Mouse (Mus musculus) adrenal gland, postnatal 36 days (tissue): ENCODE measurements around the gene Stx8. TPM values are rescaled to one million over a fixed set of nuclear protein-coding genes. Genes with fewer than 3 reads are reported as not detected.
A peak's percentile ranks its signal among the peaks of the same experiment; 100 is the strongest.

ENCODE experiments used
- DNase-seq, 2 experiments: peaks; one replicate each; pipeline ENCODE4 v3.0.0; 2021; ENCODE audit warnings: mixed read lengths in 1 of 2
- total RNA-seq, 2 experiments: library from RNA; stranded (reverse); gene quantifications; 2 replicates each; pipeline ENCODE4 v1.2.3; 2021

Gene Stx8
- total RNA-seq, 2 experiments from 2014 or later: 31.4 to 34.7 TPM

- no peak for DNase-seq
These were observed 69.4 kb downstream of the Stx8 start for GRCm38 (mm10) chr11:68035303-68035891.

- no peak for DNase-seq
These were observed 70.4 kb downstream of the Stx8 start for GRCm38 (mm10) chr11:68036133-68036959.

- DNase-seq: no peak
These were observed 71.1 kb downstream of the Stx8 start for GRCm38 (mm10) chr11:68037093-68037492.

- DNase-seq: no peak
These were observed 72.1 kb downstream of the Stx8 start for GRCm38 (mm10) chr11:68038101-68038500.

- DNase-seq: peak in 1 of 2 experiments; percentile 23
These were observed 78.2 kb downstream of the Stx8 start for GRCm38 (mm10) chr11:68044181-68044580.

- no peak for DNase-seq
These were observed 80.9 kb downstream of the Stx8 start for GRCm38 (mm10) chr11:68046916-68047315.

GRCm38 (mm10) chr11:68049261-68050165 lies 83.5 kb downstream of the Stx8 start:
- peak in 1 of 2 experiments; percentile 39 for DNase-seq

GRCm38 (mm10) chr11:68050725-68051124 lies 84.7 kb downstream of the Stx8 start:
- DNase-seq: no peak

- DNase-seq: peak in 1 of 2 experiments; percentile 57
These were observed 85.3 kb downstream of the Stx8 start for GRCm38 (mm10) chr11:68051305-68051704.

- DNase-seq: no peak
These were observed 92.6 kb downstream of the Stx8 start for GRCm38 (mm10) chr11:68058466-68059201.

- no peak for DNase-seq
These were observed 94.7 kb downstream of the Stx8 start for GRCm38 (mm10) chr11:68060651-68061050.

GRCm38 (mm10) chr11:68062116-68062515 lies 96.1 kb downstream of the Stx8 start:
- DNase-seq: no peak

- no peak for DNase-seq
These were observed 101.8 kb downstream of the Stx8 start for GRCm38 (mm10) chr11:68067806-68068205.

GRCm38 (mm10) chr11:68070086-68070485 lies 104.1 kb downstream of the Stx8 start:
- no peak for DNase-seq

GRCm38 (mm10) chr11:68071836-68072235 lies 105.8 kb downstream of the Stx8 start:
- DNase-seq: no peak

- DNase-seq: no peak
These were observed 106.7 kb downstream of the Stx8 start for GRCm38 (mm10) chr11:68072597-68073210.

- DNase-seq: no peak
These were observed 108.7 kb downstream of the Stx8 start for GRCm38 (mm10) chr11:68074686-68075085.

GRCm38 (mm10) chr11:68075331-68075730 lies 109.3 kb downstream of the Stx8 start:
- no peak for DNase-seq

- DNase-seq: no peak
These were observed 113.8 kb downstream of the Stx8 start for GRCm38 (mm10) chr11:68079756-68080155.

- no peak for DNase-seq
These were observed 115.0 kb downstream of the Stx8 start for GRCm38 (mm10) chr11:68080999-68081398.

GRCm38 (mm10) chr11:68082756-68083155 lies 116.8 kb downstream of the Stx8 start:
- DNase-seq: no peak
